Comparison of ENCODE assay signal across 23 mouse cellular contexts in the genomic region with DNA sequence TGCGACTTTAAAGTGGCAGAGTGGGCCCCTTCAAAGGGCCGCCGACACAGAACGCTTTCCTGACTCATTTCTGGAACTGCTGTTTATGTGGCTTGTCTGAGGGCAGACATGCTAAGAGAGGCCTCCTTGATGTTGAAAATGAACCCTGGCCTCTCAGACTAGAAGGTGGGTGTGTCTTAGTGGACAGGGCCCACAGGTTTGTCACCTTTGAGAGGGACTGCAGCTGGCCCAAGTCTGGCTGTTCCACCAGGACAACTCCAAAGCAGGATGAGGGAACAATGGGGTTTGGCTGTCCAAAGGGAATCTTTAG. TPM values are rescaled to one million over a fixed set of nuclear protein-coding genes. Genes with fewer than 3 reads are reported as not detected.
DNase-seq lines count a peak whose midpoint lies in the region; ATAC-seq lines count a peak whose summit lies in the region.
"Had no signal": no experiment of that assay in that cellular context is flagged by ENCODE, and none has a peak within 500 bp of the region (broad histone marks: within the 10 kb centered on the region; RNA-seq: fewer than 3 reads in every experiment).

No protein-coding gene starts in this region.

- no peak overlapping the region for H3K9ac ChIP-seq in lung, embryonic 15.5 days
- H3K9ac ChIP-seq in embryonic facial prominence, embryonic 14.5 days (ENCODE audit: low read depth, low read length), result no peak overlapping the region
- no peak overlapping the region for H3K9ac ChIP-seq in liver, embryonic 11.5 days (ENCODE audit: low read depth, low read length)
- H3K9ac ChIP-seq: liver, embryonic 15.5 days; neural tube, embryonic 15.5 days had no signal

- 66% methylated on average over 4 of the region's 4 CpGs for WGBS in heart, embryonic 10.5 days
- 55% methylated on average over 4 of the region's 4 CpGs for WGBS in lung, embryonic 15.5 days
- WGBS in embryonic facial prominence, embryonic 14.5 days, result 71% methylated on average over 4 of the region's 4 CpGs
- WGBS in limb, embryonic 10.5 days, result 89% methylated on average over 4 of the region's 4 CpGs
- 92% methylated on average over 4 of the region's 4 CpGs for WGBS in liver, embryonic 11.5 days

- no peak for DNase-seq in heart, embryonic 10.5 days (ENCODE audit: low spot score)
- DNase-seq in heart, postnatal 36 days, result no peak
- no peak for DNase-seq in lung, postnatal 14 days
- DNase-seq in embryonic facial prominence, embryonic 14.5 days (ENCODE audit: low spot score), result no peak
- DNase-seq in limb, embryonic 10.5 days (ENCODE audit: low spot score), result no peak
- DNase-seq in left cerebral cortex, adult 11 months (ENCODE audit: low spot score), result no peak
- DNase-seq in liver, embryonic 11.5 days (ENCODE audit: low spot score), result no peak
- DNase-seq: adrenal gland, postnatal 10 days; cerebellum, adult 11 months; cerebellum, postnatal 36 days; heart, adult 2 months; heart, postnatal 4 days; kidney, postnatal 25 days; retina, postnatal 1 day; right cerebral cortex, postnatal 4 days had no signal

- no peak for ATAC-seq in lung, embryonic 15.5 days (ENCODE audit: borderline replicate concordance, extremely low read depth, low FRiP score, low TSS enrichment)
- ATAC-seq in embryonic facial prominence, embryonic 14.5 days (ENCODE audit: low read depth), result no peak
- no peak for ATAC-seq in liver, embryonic 11.5 days (replicated peaks; ENCODE audit: low FRiP score)
- ATAC-seq: hindbrain, embryonic 16.5 days had no signal

- peak overlapping the region; percentile 73; the same call in 1 of the 2 replicates for H3K27ac ChIP-seq in heart, embryonic 10.5 days
- H3K27ac ChIP-seq in lung, embryonic 15.5 days, result 0 out of 2 replicates have a peak overlapping the region, but pooled peaks have one; percentile 6
- peak overlapping the region; percentile 33; the same call in 1 of the 2 replicates for H3K27ac ChIP-seq in embryonic facial prominence, embryonic 14.5 days (replicated peaks; ENCODE audit: low read depth, low read length)
- H3K27ac ChIP-seq in limb, embryonic 10.5 days, result peak overlapping the region; percentile 21; the same call in 1 of the 2 replicates
- no peak overlapping the region for H3K27ac ChIP-seq in liver, embryonic 11.5 days (ENCODE audit: low read depth, low read length)
- H3K27ac ChIP-seq: heart, adult 2 months; liver, embryonic 15.5 days; neural tube, embryonic 15.5 days had no signal

- no peaks in the 10 kb centered on the region for H3K9me3 ChIP-seq in heart, embryonic 10.5 days
- H3K9me3 ChIP-seq in lung, embryonic 15.5 days, result no peaks in the 10 kb centered on the region
- no peaks in the 10 kb centered on the region for H3K9me3 ChIP-seq in embryonic facial prominence, embryonic 14.5 days (ENCODE audit: control insufficient read depth, low read length)
- H3K9me3 ChIP-seq in limb, embryonic 10.5 days (replicated peaks), result no peaks in the 10 kb centered on the region
- H3K9me3 ChIP-seq in liver, embryonic 11.5 days (ENCODE audit: control insufficient read depth, low read length), result no peaks in the 10 kb centered on the region
- H3K9me3 ChIP-seq: forebrain, embryonic 10.5 days; liver, embryonic 15.5 days; neural tube, embryonic 15.5 days had no signal

- H3K27me3 ChIP-seq in heart, embryonic 10.5 days (ENCODE audit: insufficient read depth, poor library complexity, severe bottlenecking), result no peaks in the 10 kb centered on the region
- no peaks in the 10 kb centered on the region for H3K27me3 ChIP-seq in lung, embryonic 15.5 days
- no peaks in the 10 kb centered on the region for H3K27me3 ChIP-seq in embryonic facial prominence, embryonic 14.5 days (replicated peaks; ENCODE audit: control insufficient read depth, insufficient read depth, low read length)
- H3K27me3 ChIP-seq in limb, embryonic 10.5 days (ENCODE audit: low read depth, poor library complexity, severe bottlenecking), result no peaks in the 10 kb centered on the region
- no peaks in the 10 kb centered on the region for H3K27me3 ChIP-seq in liver, embryonic 11.5 days (replicated peaks; ENCODE audit: control insufficient read depth, insufficient read depth, low read length)
- H3K27me3 ChIP-seq: liver, embryonic 15.5 days; neural tube, embryonic 15.5 days had no signal

- peaks cover 37% of the 10 kb centered on the region for H3K4me1 ChIP-seq in heart, embryonic 10.5 days
- peaks cover 22% of the 10 kb centered on the region for H3K4me1 ChIP-seq in lung, embryonic 15.5 days
- peaks cover 6% of the 10 kb centered on the region; the same call in 1 of the 2 replicates for H3K4me1 ChIP-seq in embryonic facial prominence, embryonic 14.5 days (ENCODE audit: control insufficient read depth, insufficient read depth, low read length)
- peaks cover 43% of the 10 kb centered on the region for H3K4me1 ChIP-seq in limb, embryonic 10.5 days
- peaks cover 20% of the 10 kb centered on the region for H3K4me1 ChIP-seq in liver, embryonic 11.5 days (replicated peaks; ENCODE audit: control insufficient read depth, insufficient read depth, low read length)

- peaks cover 10% of the 10 kb centered on the region for H3K36me3 ChIP-seq in heart, embryonic 10.5 days
- H3K36me3 ChIP-seq in lung, embryonic 15.5 days, result no peaks in the 10 kb centered on the region
- H3K36me3 ChIP-seq in embryonic facial prominence, embryonic 14.5 days (ENCODE audit: control insufficient read depth, insufficient read depth, low read length), result peaks cover 3% of the 10 kb centered on the region; the same call in 1 of the 2 replicates
- H3K36me3 ChIP-seq in limb, embryonic 10.5 days, result peaks cover 40% of the 10 kb centered on the region
- no peaks in the 10 kb centered on the region for H3K36me3 ChIP-seq in liver, embryonic 11.5 days (ENCODE audit: control insufficient read depth, insufficient read depth, low read length)
- H3K36me3 ChIP-seq: liver, embryonic 15.5 days; neural tube, embryonic 15.5 days had no signal

- intact Hi-C loops in heart, postnatal 36 days (cut with DNase I), result no loop called here

- no peak overlapping the region for H3K4me2 ChIP-seq in lung, embryonic 15.5 days
- no peak overlapping the region for H3K4me2 ChIP-seq in embryonic facial prominence, embryonic 14.5 days (ENCODE audit: low read depth, low read length)
- no peak overlapping the region for H3K4me2 ChIP-seq in liver, embryonic 11.5 days
- H3K4me2 ChIP-seq: liver, embryonic 15.5 days; midbrain, embryonic 11.5 days; neural tube, embryonic 15.5 days had no signal

- no peak overlapping the region for H3K4me3 ChIP-seq in heart, embryonic 10.5 days
- no peak overlapping the region for H3K4me3 ChIP-seq in lung, embryonic 15.5 days
- no peak overlapping the region for H3K4me3 ChIP-seq in embryonic facial prominence, embryonic 14.5 days (ENCODE audit: low read depth, low read length)
- no peak overlapping the region for H3K4me3 ChIP-seq in limb, embryonic 10.5 days
- no peak overlapping the region for H3K4me3 ChIP-seq in liver, embryonic 11.5 days (ENCODE audit: low read depth, low read length)
- H3K4me3 ChIP-seq: forebrain, embryonic 10.5 days; heart, adult 2 months; liver, embryonic 15.5 days; neural tube, embryonic 15.5 days had no signal

RNA-seq across cellular contexts. Expression of a gene that starts 12.5 kb away (rescaled TPM):
- 26.7 and 26.9 TPM in 2 replicates for polyA plus RNA-seq in heart, embryonic 10.5 days (2016; fragmentation: Nextera tagmentation; extraction: Ambion mirVana)
- total RNA-seq in heart, postnatal 36 days (2021), result 1 to 10 TPM; 5.5 to 6.7 TPM
- 21.4 and 22.6 TPM in 2 replicates for polyA plus RNA-seq in lung, embryonic 15.5 days (2015; fragmentation: Nextera tagmentation; extraction: Ambion mirVana)
- 25.1 and 25.4 TPM in 2 replicates for polyA plus RNA-seq in embryonic facial prominence, embryonic 14.5 days (2014; fragmentation: Nextera tagmentation; extraction: Ambion mirVana)
- 20.7 and 20.9 TPM in 2 replicates for polyA plus RNA-seq in limb, embryonic 10.5 days (2016; fragmentation: Nextera tagmentation; extraction: Ambion mirVana)
- 19.1 and 20.6 TPM in 2 replicates for polyA plus RNA-seq in liver, embryonic 11.5 days (2014; fragmentation: Nextera tagmentation; extraction: Ambion mirVana)

RNA-seq across cellular contexts. Expression of a gene that starts 47.0 kb away (rescaled TPM):
- polyA plus RNA-seq in heart, embryonic 10.5 days (2016; fragmentation: Nextera tagmentation; extraction: Ambion mirVana), result not detected in 2 replicates
- not detected for total RNA-seq in heart, postnatal 36 days (2021)
- polyA plus RNA-seq in lung, embryonic 15.5 days (2015; fragmentation: Nextera tagmentation; extraction: Ambion mirVana), result 0.28 TPM in 1 of 2 replicates, not detected in the other
- polyA plus RNA-seq in embryonic facial prominence, embryonic 14.5 days (2014; fragmentation: Nextera tagmentation; extraction: Ambion mirVana), result not detected in 2 replicates
- polyA plus RNA-seq in limb, embryonic 10.5 days (2016; fragmentation: Nextera tagmentation; extraction: Ambion mirVana), result not detected in 2 replicates
- polyA plus RNA-seq in liver, embryonic 11.5 days (2014; fragmentation: Nextera tagmentation; extraction: Ambion mirVana), result 1.8 and 2.6 TPM in 2 replicates
- total RNA-seq: adrenal gland, postnatal 10 days; gastrocnemius, adult 8-10 months; heart, adult 2 months; heart, postnatal 4 days; layer of hippocampus, postnatal 14 days had no signal
- polyA plus RNA-seq: forebrain, embryonic 10.5 days; heart, adult 2 months; midbrain, embryonic 11.5 days; neural tube, embryonic 15.5 days had no signal
